Mouse (Mus musculus): ENCODE data around the gene Tuba8. TPM values are rescaled to one million over a fixed set of nuclear protein-coding genes. Genes with fewer than 3 reads are reported as not detected.

Tuba8 gene
- polyA plus RNA-seq, 1 experiment from 2014 or later = 0.32 TPM

- Histone ChIP-seq H3K4me3 (replicated peaks; ENCODE audit: low read depth, low read length) (no peak overlapping the region), H3K9me3 (replicated peaks; ENCODE audit: low read length) (no peaks in the 10 kb centered on the region), H3K9ac (ENCODE audit: low read depth, low read length) (no peak overlapping the region), H3K4me2 (ENCODE audit: low read length) (no peak overlapping the region), H3K4me1 (replicated peaks; ENCODE audit: insufficient read depth, low read length) (no peaks in the 10 kb centered on the region), H3K36me3 (ENCODE audit: insufficient read depth, low read length) (peaks cover 18% of the 10 kb centered on the region; the same call in 1 of the 2 replicates), H3K27me3 (ENCODE audit: insufficient read depth, low read length) (no peaks in the 10 kb centered on the region), H3K27ac (no peak overlapping the region)
- WGBS = 81% methylated on average over 14 of the region's 14 CpGs
- no peak for DNase-seq (ENCODE audit: low spot score)
- ATAC-seq (replicated peaks; ENCODE audit: low FRiP score, low read depth) = no peak
- TF ChIP-seq CTCF (IDR thresholded peaks at IDR 0.05; ENCODE audit: low read depth) = no peak
These were observed 15.4 kb upstream of the Tuba8 start for GRCm38 (mm10) chr6:121194956-121195731.

- Histone ChIP-seq H3K4me2 (ENCODE audit: low read length) (no peak overlapping the region), H3K4me3 (replicated peaks; ENCODE audit: low read depth, low read length) (no peak overlapping the region), H3K9me3 (replicated peaks; ENCODE audit: low read length) (no peaks in the 10 kb centered on the region), H3K4me1 (replicated peaks; ENCODE audit: insufficient read depth, low read length) (no peaks in the 10 kb centered on the region), H3K27me3 (ENCODE audit: insufficient read depth, low read length) (no peaks in the 10 kb centered on the region), H3K9ac (ENCODE audit: low read depth, low read length) (0 out of 2 replicates have a peak overlapping the region, but pooled peaks have one; percentile 9), H3K36me3 (ENCODE audit: insufficient read depth, low read length) (0 out of 2 replicates have a peak, but pooled peaks cover 7% of the 10 kb centered on the region), H3K27ac (no peak overlapping the region)
- 32% methylated on average over 9 of the region's 9 CpGs for WGBS
- ATAC-seq (replicated peaks; ENCODE audit: low FRiP score, low read depth) = no peak
- DNase-seq (ENCODE audit: low spot score) = no peak
- no peak for TF ChIP-seq CTCF (IDR thresholded peaks at IDR 0.05; ENCODE audit: low read depth)
These were observed 12.6 kb upstream of the Tuba8 start for GRCm38 (mm10) chr6:121197807-121198365.

GRCm38 (mm10) chr6:121200458-121200857, 10.0 kb upstream of the Tuba8 start:
- WGBS = 93% methylated on average over 4 of the region's 4 CpGs
- no peak for DNase-seq (ENCODE audit: low spot score)

GRCm38 (mm10) chr6:121202026-121202425, 8.5 kb upstream of the Tuba8 start:
- ATAC-seq (replicated peaks; ENCODE audit: low FRiP score, low read depth) (no peak), DNase-seq (ENCODE audit: low spot score) (no peak)
- H3K36me3 ChIP-seq (ENCODE audit: insufficient read depth, low read length) = no peaks in the 10 kb centered on the region
- no peaks in the 10 kb centered on the region for H3K9me3 ChIP-seq (replicated peaks; ENCODE audit: low read length)
- no peak overlapping the region for H3K9ac ChIP-seq (ENCODE audit: low read depth, low read length)
- no peaks in the 10 kb centered on the region for H3K27me3 ChIP-seq (ENCODE audit: insufficient read depth, low read length)
- no peak overlapping the region for H3K4me3 ChIP-seq (replicated peaks; ENCODE audit: low read depth, low read length)
- TF ChIP-seq CTCF (IDR thresholded peaks at IDR 0.05; ENCODE audit: low read depth) = no peak
- no peak overlapping the region for H3K4me2 ChIP-seq (ENCODE audit: low read length)
- no peaks in the 10 kb centered on the region for H3K4me1 ChIP-seq (replicated peaks; ENCODE audit: insufficient read depth, low read length)
- 68% methylated on average over 5 of the region's 5 CpGs for WGBS
- no peak overlapping the region for H3K27ac ChIP-seq

More at GRCm38 (mm10) chr6:121200458-121200857, 10.0 kb upstream of the Tuba8 start:
- Histone ChIP-seq H3K4me2 (ENCODE audit: low read length) (no peak overlapping the region), H3K27ac (no peak overlapping the region), H3K4me3 (replicated peaks; ENCODE audit: low read depth, low read length) (no peak overlapping the region), H3K27me3 (ENCODE audit: insufficient read depth, low read length) (no peaks in the 10 kb centered on the region), H3K9me3 (replicated peaks; ENCODE audit: low read length) (no peaks in the 10 kb centered on the region), H3K36me3 (ENCODE audit: insufficient read depth, low read length) (no peaks in the 10 kb centered on the region), H3K9ac (ENCODE audit: low read depth, low read length) (no peak overlapping the region), H3K4me1 (replicated peaks; ENCODE audit: insufficient read depth, low read length) (no peaks in the 10 kb centered on the region)
- ATAC-seq (replicated peaks; ENCODE audit: low FRiP score, low read depth) = no peak
- TF ChIP-seq CTCF (IDR thresholded peaks at IDR 0.05; ENCODE audit: low read depth) = no peak

- ATAC-seq (replicated peaks; ENCODE audit: low FRiP score, low read depth) = no peak
These were observed 4.0 kb upstream of the Tuba8 start for GRCm38 (mm10) chr6:121206481-121206880.

GRCm38 (mm10) chr6:121209584-121209983, 912 bp upstream of the Tuba8 start:
- ATAC-seq (replicated peaks; ENCODE audit: low FRiP score, low read depth) (no peak), DNase-seq (ENCODE audit: low spot score) (no peak)
- H3K4me1 ChIP-seq (replicated peaks; ENCODE audit: insufficient read depth, low read length) = 0 out of 2 replicates have a peak, but pooled peaks cover 6% of the 10 kb centered on the region
- no peak overlapping the region for H3K9ac ChIP-seq (ENCODE audit: low read depth, low read length)
- no peaks in the 10 kb centered on the region for H3K9me3 ChIP-seq (replicated peaks; ENCODE audit: low read length)
- no peaks in the 10 kb centered on the region for H3K36me3 ChIP-seq (ENCODE audit: insufficient read depth, low read length)
- WGBS = 78% methylated on average over 2 of the region's 2 CpGs
- TF ChIP-seq CTCF (IDR thresholded peaks at IDR 0.05; ENCODE audit: low read depth) = no peak
- H3K4me3 ChIP-seq (replicated peaks; ENCODE audit: low read depth, low read length) = no peak overlapping the region
- no peak overlapping the region for H3K4me2 ChIP-seq (ENCODE audit: low read length)
- H3K27ac ChIP-seq = no peak overlapping the region
- H3K27me3 ChIP-seq (ENCODE audit: insufficient read depth, low read length) = no peaks in the 10 kb centered on the region

More at GRCm38 (mm10) chr6:121206481-121206880, 4.0 kb upstream of the Tuba8 start:
- Histone ChIP-seq H3K9ac (ENCODE audit: low read depth, low read length) (no peak overlapping the region), H3K27me3 (ENCODE audit: insufficient read depth, low read length) (no peaks in the 10 kb centered on the region), H3K9me3 (replicated peaks; ENCODE audit: low read length) (no peaks in the 10 kb centered on the region), H3K36me3 (ENCODE audit: insufficient read depth, low read length) (no peaks in the 10 kb centered on the region), H3K4me1 (replicated peaks; ENCODE audit: insufficient read depth, low read length) (0 out of 2 replicates have a peak, but pooled peaks cover under 1% of the 10 kb centered on the region), H3K4me3 (replicated peaks; ENCODE audit: low read depth, low read length) (no peak overlapping the region), H3K27ac (no peak overlapping the region), H3K4me2 (ENCODE audit: low read length) (no peak overlapping the region)
- no peak for DNase-seq (ENCODE audit: low spot score)
- WGBS = 83% methylated on average over 5 of the region's 5 CpGs
- TF ChIP-seq CTCF (IDR thresholded peaks at IDR 0.05; ENCODE audit: low read depth) = no peak

All from kidney, postnatal 0 days (tissue).